Mouse (Mus musculus) olfactory bulb, adult 2 months (tissue): ENCODE data around the gene Disp1.

Source experiments
- CTCF ChIP-seq: fragments of 200-500 bp; IDR thresholded peaks from 2 replicates; pipeline ENCODE4 v1.5.1; 2012; ENCODE audit warnings: low read depth, mild to moderate bottlenecking, low read length, moderate library complexity; ENCODE audit not compliant: insufficient read depth
- POLR2A ChIP-seq: fragments of 200-500 bp; IDR thresholded peaks from 2 replicates; pipeline ENCODE4 v1.6.1; 2012; ENCODE audit warnings: mild to moderate bottlenecking, low read depth, low read length, moderate library complexity; ENCODE audit not compliant: insufficient read depth

DNA sequence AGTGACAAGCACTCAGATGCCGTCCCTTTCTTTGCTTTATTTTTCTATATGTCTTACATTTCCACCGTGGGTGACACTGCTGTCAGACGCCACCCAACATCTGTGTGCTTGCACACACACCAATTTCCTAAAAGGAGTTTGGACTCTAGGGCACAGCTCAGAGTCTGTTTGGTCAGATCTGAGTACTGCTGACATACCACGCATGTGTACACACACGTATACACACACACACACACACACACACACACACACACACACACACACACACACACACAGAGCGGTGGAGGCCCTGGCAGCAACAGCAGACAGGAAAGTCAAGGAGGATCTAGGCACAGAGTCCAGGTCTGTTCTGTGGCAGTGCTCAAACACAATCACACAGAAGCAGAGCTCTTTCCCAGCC, 61.1 kb downstream of the Disp1 start:
- TF ChIP-seq CTCF (no peak), POLR2A (no peak)
